Mouse (Mus musculus): Measurements from ENCODE around the gene Slc25a38. TPM values are rescaled to one million over a fixed set of nuclear protein-coding genes. Genes with fewer than 3 reads are reported as not detected.

Gene Slc25a38
- total and polyA plus RNA-seq, 2 experiments from 2014 or later = 35.3 to 60.0 TPM

- no peak overlapping the region for H3K4me3 ChIP-seq (ENCODE audit: low read depth, low read length)
- H3K4me2 ChIP-seq (ENCODE audit: low read depth, low read length, poor library complexity, severe bottlenecking) = no peak overlapping the region
- DNase-seq (ENCODE audit: low spot score) (no peak), ATAC-seq (ENCODE audit: low FRiP score) (no peak)
- no peak overlapping the region for H3K9ac ChIP-seq (replicated peaks; ENCODE audit: low read length, poor library complexity, severe bottlenecking)
- H3K4me1 ChIP-seq (ENCODE audit: insufficient read depth, low read length) = no peaks in the 10 kb centered on the region
- TF ChIP-seq CTCF (IDR thresholded peaks at IDR 0.05) = no peak
- H3K36me3 ChIP-seq (ENCODE audit: insufficient read depth, low read length) = no peaks in the 10 kb centered on the region
- H3K27ac ChIP-seq (ENCODE audit: low read depth, low read length) = no peak overlapping the region
- H3K27me3 ChIP-seq (ENCODE audit: insufficient read depth, low read length) = no peaks in the 10 kb centered on the region
- 88% methylated on average over 16 of the region's 16 CpGs for WGBS
- no peaks in the 10 kb centered on the region for H3K9me3 ChIP-seq (ENCODE audit: low read length)
Measured at GRCm38 (mm10) chr9:120163862-120164261, 53.7 kb downstream of the Slc25a38 start.

GRCm38 (mm10) chr9:120167826-120168225 lies 57.7 kb downstream of the Slc25a38 start:
- 78% methylated on average over 11 of the region's 11 CpGs for WGBS
- ATAC-seq (ENCODE audit: low FRiP score) (no peak), DNase-seq (ENCODE audit: low spot score) (no peak)

GRCm38 (mm10) chr9:120171295-120171694 lies 61.1 kb downstream of the Slc25a38 start:
- ATAC-seq (ENCODE audit: low FRiP score) = no peak
- H3K27me3 ChIP-seq (ENCODE audit: insufficient read depth, low read length) = no peaks in the 10 kb centered on the region
- peak; percentile 73 for TF ChIP-seq CTCF (IDR thresholded peaks at IDR 0.05)
- no peak overlapping the region for H3K9ac ChIP-seq (replicated peaks; ENCODE audit: low read length, poor library complexity, severe bottlenecking)
- no peak overlapping the region for H3K4me3 ChIP-seq (ENCODE audit: low read depth, low read length)
- H3K9me3 ChIP-seq (ENCODE audit: low read length) = no peaks in the 10 kb centered on the region
- H3K4me1 ChIP-seq (ENCODE audit: insufficient read depth, low read length) = no peaks in the 10 kb centered on the region
- no peaks in the 10 kb centered on the region for H3K36me3 ChIP-seq (ENCODE audit: insufficient read depth, low read length)
- no peak overlapping the region for H3K27ac ChIP-seq (ENCODE audit: low read depth, low read length)
- WGBS = 36% methylated on average over 5 of the region's 5 CpGs
- no peak overlapping the region for H3K4me2 ChIP-seq (ENCODE audit: low read depth, low read length, poor library complexity, severe bottlenecking)
- DNase-seq (ENCODE audit: low spot score) = peak; percentile 54

More at GRCm38 (mm10) chr9:120167826-120168225, 57.7 kb downstream of the Slc25a38 start:
- H3K4me3 ChIP-seq (ENCODE audit: low read depth, low read length) = no peak overlapping the region
- no peak overlapping the region for H3K4me2 ChIP-seq (ENCODE audit: low read depth, low read length, poor library complexity, severe bottlenecking)
- no peaks in the 10 kb centered on the region for H3K36me3 ChIP-seq (ENCODE audit: insufficient read depth, low read length)
- H3K27ac ChIP-seq (ENCODE audit: low read depth, low read length) = no peak overlapping the region
- no peaks in the 10 kb centered on the region for H3K9me3 ChIP-seq (ENCODE audit: low read length)
- no peak overlapping the region for H3K9ac ChIP-seq (replicated peaks; ENCODE audit: low read length, poor library complexity, severe bottlenecking)
- H3K27me3 ChIP-seq (ENCODE audit: insufficient read depth, low read length) = no peaks in the 10 kb centered on the region
- no peaks in the 10 kb centered on the region for H3K4me1 ChIP-seq (ENCODE audit: insufficient read depth, low read length)
- TF ChIP-seq CTCF (IDR thresholded peaks at IDR 0.05) = no peak

Other genes starting within 250 kb of the Slc25a38 start
- gene Wdr48, start 215.5 kb upstream of the Slc25a38 start, total RNA-seq (2014; rRNA removed) = 53.0 and 75.3 TPM in 2 replicates
- gene Wdr48, start 215.5 kb upstream of the Slc25a38 start, polyA plus RNA-seq (2015; fragmentation: Nextera tagmentation; extraction: Ambion mirVana) = 48.8 and 49.5 TPM in 2 replicates
- gene Gorasp1, start 172.8 kb upstream of the Slc25a38 start, total RNA-seq (2014; rRNA removed) = 19.0 and 22.2 TPM in 2 replicates
- gene Gorasp1, start 172.8 kb upstream of the Slc25a38 start, polyA plus RNA-seq (2015; fragmentation: Nextera tagmentation; extraction: Ambion mirVana) = 25.0 and 26.2 TPM in 2 replicates
- gene Ttc21a, start 172.8 kb upstream of the Slc25a38 start, total RNA-seq (2014; rRNA removed) = 4.6 and 4.9 TPM in 2 replicates
- 1.1 and 1.4 TPM in 2 replicates for gene Ttc21a, start 172.8 kb upstream of the Slc25a38 start, polyA plus RNA-seq (2015; fragmentation: Nextera tagmentation; extraction: Ambion mirVana)
- 1.7 and 1.9 TPM in 2 replicates for gene Csrnp1, start 125.7 kb upstream of the Slc25a38 start, total RNA-seq (2014; rRNA removed)
- 0.91 and 1.1 TPM in 2 replicates for gene Csrnp1, start 125.7 kb upstream of the Slc25a38 start, polyA plus RNA-seq (2015; fragmentation: Nextera tagmentation; extraction: Ambion mirVana)
- gene Xirp1, start 86.8 kb upstream of the Slc25a38 start, total RNA-seq (2014; rRNA removed) = 0.05 TPM in 1 of 2 replicates, not detected in the other
- not detected in 2 replicates for gene Xirp1, start 86.8 kb upstream of the Slc25a38 start, polyA plus RNA-seq (2015; fragmentation: Nextera tagmentation; extraction: Ambion mirVana)
- 12.6 and 19.3 TPM in 2 replicates for gene Cx3cr1, start 40.5 kb upstream of the Slc25a38 start, total RNA-seq (2014; rRNA removed)
- gene Cx3cr1, start 40.5 kb upstream of the Slc25a38 start, polyA plus RNA-seq (2015; fragmentation: Nextera tagmentation; extraction: Ambion mirVana) = 6.8 and 9.0 TPM in 2 replicates
- gene Ccr8, start 18.3 kb upstream of the Slc25a38 start, total RNA-seq (2014; rRNA removed) = not detected in 2 replicates
- gene Ccr8, start 18.3 kb upstream of the Slc25a38 start, polyA plus RNA-seq (2015; fragmentation: Nextera tagmentation; extraction: Ambion mirVana) = not detected in 2 replicates
- gene Rpsa, start 17.3 kb downstream of the Slc25a38 start, total RNA-seq (2014; rRNA removed) = 1,524 and 1,627 TPM in 2 replicates
- 876 and 966 TPM in 2 replicates for gene Rpsa, start 17.3 kb downstream of the Slc25a38 start, polyA plus RNA-seq (2015; fragmentation: Nextera tagmentation; extraction: Ambion mirVana)
- 1.4 TPM in 1 of 2 replicates, not detected in the other for gene Mobp, start 39.3 kb downstream of the Slc25a38 start, total RNA-seq (2014; rRNA removed)
- gene Mobp, start 39.3 kb downstream of the Slc25a38 start, polyA plus RNA-seq (2015; fragmentation: Nextera tagmentation; extraction: Ambion mirVana) = 0.15 and 0.16 TPM in 2 replicates
- gene Myrip, start 191.1 kb downstream of the Slc25a38 start, total RNA-seq (2014; rRNA removed) = 19.6 and 25.6 TPM in 2 replicates
- 6.8 and 7.0 TPM in 2 replicates for gene Myrip, start 191.1 kb downstream of the Slc25a38 start, polyA plus RNA-seq (2015; fragmentation: Nextera tagmentation; extraction: Ambion mirVana)

Measured in midbrain, postnatal 0 days (tissue).